Mouse (Mus musculus): ENCODE measurements around the gene Igf2bp1. TPM values are rescaled to one million over a fixed set of nuclear protein-coding genes. Genes with fewer than 3 reads are reported as not detected.

The Igf2bp1 gene
- 165 and 181 TPM in 2 replicates for polyA plus RNA-seq (2016; fragmentation: Nextera tagmentation; extraction: Ambion mirVana)

- peaks cover 22% of the 10 kb centered on the region for H3K36me3 ChIP-seq
- peaks cover 32% of the 10 kb centered on the region for H3K4me1 ChIP-seq
- H3K27me3 ChIP-seq (ENCODE audit: low read depth, poor library complexity, severe bottlenecking): no peaks in the 10 kb centered on the region
- peak within 1 kb of the TSS; percentile 99 for H3K27ac ChIP-seq
- DNase-seq (ENCODE audit: low spot score): peak; percentile 91
- no peaks in the 10 kb centered on the region for H3K9me3 ChIP-seq (replicated peaks)
- WGBS: under 1% methylated on average over 72 of the region's 74 CpGs
- peak within 1 kb of the TSS; percentile 99 for H3K4me3 ChIP-seq
These were observed at the start of gene Igf2bp1 for GRCm38 (mm10) chr11:96005403-96006271. TSS of gene Igf2bp1 (minus strand) at chr11:96005940.

GRCm38 (mm10) chr11:96050854-96051253 lies 45.1 kb upstream of the Igf2bp1 start:
- 89% methylated on average over 3 of the region's 3 CpGs for WGBS
- Histone ChIP-seq H3K27ac (no peak overlapping the region), H3K9me3 (replicated peaks) (no peaks in the 10 kb centered on the region), H3K27me3 (ENCODE audit: low read depth, poor library complexity, severe bottlenecking) (no peaks in the 10 kb centered on the region), H3K36me3 (peaks cover 97% of the 10 kb centered on the region), H3K4me3 (no peak overlapping the region), H3K4me1 (no peaks in the 10 kb centered on the region)
- DNase-seq (ENCODE audit: low spot score): no peak

- Histone ChIP-seq H3K36me3 (peaks cover 94% of the 10 kb centered on the region), H3K4me3 (no peak overlapping the region), H3K27me3 (ENCODE audit: low read depth, poor library complexity, severe bottlenecking) (no peaks in the 10 kb centered on the region), H3K9me3 (replicated peaks) (no peaks in the 10 kb centered on the region), H3K27ac (no peak overlapping the region), H3K4me1 (no peaks in the 10 kb centered on the region)
- no peak for DNase-seq (ENCODE audit: low spot score)
- 77% methylated on average over 4 of the region's 4 CpGs for WGBS
These were observed 44.2 kb upstream of the Igf2bp1 start for GRCm38 (mm10) chr11:96049939-96050338.

GRCm38 (mm10) chr11:96047469-96048373 lies 42.0 kb upstream of the Igf2bp1 start:
- Histone ChIP-seq H3K36me3 (peaks cover 86% of the 10 kb centered on the region), H3K27me3 (ENCODE audit: low read depth, poor library complexity, severe bottlenecking) (no peaks in the 10 kb centered on the region), H3K27ac (no peak overlapping the region), H3K9me3 (replicated peaks) (no peaks in the 10 kb centered on the region), H3K4me1 (no peaks in the 10 kb centered on the region), H3K4me3 (no peak overlapping the region)
- DNase-seq (ENCODE audit: low spot score): no peak
- 92% methylated on average over 4 of the region's 4 CpGs for WGBS

GRCm38 (mm10) chr11:96046793-96047192 lies 41.1 kb upstream of the Igf2bp1 start:
- Histone ChIP-seq H3K9me3 (replicated peaks) (no peaks in the 10 kb centered on the region), H3K36me3 (peaks cover 83% of the 10 kb centered on the region), H3K27ac (no peak overlapping the region), H3K27me3 (ENCODE audit: low read depth, poor library complexity, severe bottlenecking) (no peaks in the 10 kb centered on the region), H3K4me1 (no peaks in the 10 kb centered on the region), H3K4me3 (no peak overlapping the region)
- no peak for DNase-seq (ENCODE audit: low spot score)
- WGBS: 80% methylated on average over 2 of the region's 2 CpGs

GRCm38 (mm10) chr11:96046028-96046427 lies 40.3 kb upstream of the Igf2bp1 start:
- H3K36me3 ChIP-seq: peaks cover 80% of the 10 kb centered on the region
- no peaks in the 10 kb centered on the region for H3K4me1 ChIP-seq
- WGBS: 86% methylated on average over 8 of the region's 8 CpGs

GRCm38 (mm10) chr11:96044803-96045567 lies 39.2 kb upstream of the Igf2bp1 start:
- Histone ChIP-seq H3K9me3 (replicated peaks) (no peaks in the 10 kb centered on the region), H3K27me3 (ENCODE audit: low read depth, poor library complexity, severe bottlenecking) (no peaks in the 10 kb centered on the region), H3K36me3 (peaks cover 77% of the 10 kb centered on the region), H3K4me1 (no peaks in the 10 kb centered on the region), H3K27ac (no peak overlapping the region), H3K4me3 (no peak overlapping the region)
- no peak for DNase-seq (ENCODE audit: low spot score)
- WGBS: 89% methylated on average over 11 of the region's 11 CpGs

More at GRCm38 (mm10) chr11:96046028-96046427, 40.3 kb upstream of the Igf2bp1 start:
- no peak overlapping the region for H3K4me3 ChIP-seq
- no peak overlapping the region for H3K27ac ChIP-seq
- no peaks in the 10 kb centered on the region for H3K9me3 ChIP-seq (replicated peaks)
- DNase-seq (ENCODE audit: low spot score): no peak
- no peaks in the 10 kb centered on the region for H3K27me3 ChIP-seq (ENCODE audit: low read depth, poor library complexity, severe bottlenecking)

GRCm38 (mm10) chr11:96038560-96038959 lies 32.8 kb upstream of the Igf2bp1 start:
- Histone ChIP-seq H3K27ac (no peak overlapping the region), H3K27me3 (ENCODE audit: low read depth, poor library complexity, severe bottlenecking) (no peaks in the 10 kb centered on the region), H3K9me3 (replicated peaks) (no peaks in the 10 kb centered on the region), H3K4me3 (no peak overlapping the region), H3K36me3 (peaks cover 42% of the 10 kb centered on the region), H3K4me1 (peaks cover 9% of the 10 kb centered on the region)
- no peak for DNase-seq (ENCODE audit: low spot score)
- WGBS: 88% methylated on average over 1 of the region's 1 CpGs

- Histone ChIP-seq H3K9me3 (replicated peaks) (no peaks in the 10 kb centered on the region), H3K27me3 (ENCODE audit: low read depth, poor library complexity, severe bottlenecking) (no peaks in the 10 kb centered on the region), H3K36me3 (peaks cover 34% of the 10 kb centered on the region), H3K4me1 (peaks cover 9% of the 10 kb centered on the region), H3K4me3 (no peak overlapping the region), H3K27ac (no peak overlapping the region)
- DNase-seq (ENCODE audit: low spot score): no peak
- WGBS: 94% methylated on average over 5 of the region's 5 CpGs
These were observed 31.8 kb upstream of the Igf2bp1 start for GRCm38 (mm10) chr11:96037499-96037898.

- no peak for DNase-seq (ENCODE audit: low spot score)
- H3K4me3 ChIP-seq: peak overlapping the region; percentile 80
- H3K4me1 ChIP-seq: peaks cover 9% of the 10 kb centered on the region
- H3K27ac ChIP-seq: peak overlapping the region; percentile 85
- H3K27me3 ChIP-seq (ENCODE audit: low read depth, poor library complexity, severe bottlenecking): no peaks in the 10 kb centered on the region
- no peaks in the 10 kb centered on the region for H3K9me3 ChIP-seq (replicated peaks)
- WGBS: 13% methylated on average over 6 of the region's 6 CpGs
- H3K36me3 ChIP-seq: peaks cover 17% of the 10 kb centered on the region
These were observed 29.4 kb upstream of the Igf2bp1 start for GRCm38 (mm10) chr11:96035133-96035532.

- no peaks in the 10 kb centered on the region for H3K9me3 ChIP-seq (replicated peaks)
- peaks cover 9% of the 10 kb centered on the region for H3K4me1 ChIP-seq
- peak; percentile 99 for DNase-seq (ENCODE audit: low spot score)
- H3K36me3 ChIP-seq: peaks cover 14% of the 10 kb centered on the region
- peak within 1 kb of the TSS; percentile 85 for H3K27ac ChIP-seq
- WGBS: under 1% methylated on average over 29 of the region's 29 CpGs
- no peaks in the 10 kb centered on the region for H3K27me3 ChIP-seq (ENCODE audit: low read depth, poor library complexity, severe bottlenecking)
- peak within 1 kb of the TSS; percentile 80 for H3K4me3 ChIP-seq
These were observed 28.9 kb upstream of the Igf2bp1 start, which contains the start of gene Snf8 for GRCm38 (mm10) chr11:96034596-96035052. TSS of gene Snf8 (plus strand) at chr11:96034885.

GRCm38 (mm10) chr11:96034116-96034515 lies 28.4 kb upstream of the Igf2bp1 start:
- H3K27ac ChIP-seq: peak overlapping the region; percentile 85
- H3K4me1 ChIP-seq: peaks cover 9% of the 10 kb centered on the region
- peaks cover 10% of the 10 kb centered on the region for H3K36me3 ChIP-seq
- WGBS: 46% methylated on average over 8 of the region's 8 CpGs
- H3K4me3 ChIP-seq: peak overlapping the region; percentile 80
- H3K27me3 ChIP-seq (ENCODE audit: low read depth, poor library complexity, severe bottlenecking): peaks cover 4% of the 10 kb centered on the region
- no peak for DNase-seq (ENCODE audit: low spot score)
- no peaks in the 10 kb centered on the region for H3K9me3 ChIP-seq (replicated peaks)

Data from limb, embryonic 10.5 days (tissue).